Mouse (Mus musculus): ENCODE measurements around the gene Mical3. TPM values are rescaled to one million over a fixed set of nuclear protein-coding genes. Genes with fewer than 3 reads are reported as not detected.

The Mical3 gene
- total RNA-seq, 2 experiments from 2014 or later: 137 to 148 TPM

- intact Hi-C loops (cut with DNase I): no loop called here
- DNase-seq: no peak
Observed at GRCm38 (mm10) chr6:121148360-121148759, 17.6 kb upstream of the Mical3 start.

GRCm38 (mm10) chr6:121146798-121147197 lies 16.0 kb upstream of the Mical3 start:
- no peak for DNase-seq
- intact Hi-C loops (cut with DNase I): no loop called here

- intact Hi-C loops (cut with DNase I): no loop called here
Observed at GRCm38 (mm10) chr6:121145906-121146305, 15.1 kb upstream of the Mical3 start.

GRCm38 (mm10) chr6:121145010-121145604 lies 14.3 kb upstream of the Mical3 start:
- intact Hi-C loops (cut with DNase I): no loop called here
- DNase-seq: no peak

More at GRCm38 (mm10) chr6:121145906-121146305, 15.1 kb upstream of the Mical3 start:
- DNase-seq: no peak

- intact Hi-C loops (cut with DNase I): no loop called here
- DNase-seq: peak; percentile 77 to 79
Observed at GRCm38 (mm10) chr6:121144066-121144465, 13.3 kb upstream of the Mical3 start.

GRCm38 (mm10) chr6:121143439-121143838 lies 12.6 kb upstream of the Mical3 start:
- intact Hi-C loops (cut with DNase I): no loop called here
- DNase-seq: no peak

- intact Hi-C loops (cut with DNase I): no loop called here
- DNase-seq: no peak
Observed at GRCm38 (mm10) chr6:121142298-121142697, 11.5 kb upstream of the Mical3 start.

GRCm38 (mm10) chr6:121139271-121139670 lies 8.5 kb upstream of the Mical3 start:
- no peak for DNase-seq
- intact Hi-C loops (cut with DNase I): no loop called here

- intact Hi-C loops (cut with DNase I): no loop called here
- no peak for DNase-seq
Observed at GRCm38 (mm10) chr6:121138338-121139040, 7.7 kb upstream of the Mical3 start.

- DNase-seq: no peak
- intact Hi-C loops (cut with DNase I): no loop called here
Observed at GRCm38 (mm10) chr6:121137222-121137621, 6.4 kb upstream of the Mical3 start.

- intact Hi-C loops (cut with DNase I): loop anchor here (5.0 kb wide), 1 partner anchor 233 kb away; no protein-coding TSS in a partner anchor
- DNase-seq: no peak
Observed at GRCm38 (mm10) chr6:121134884-121135283, 4.1 kb upstream of the Mical3 start.

GRCm38 (mm10) chr6:121134249-121134648 lies 3.5 kb upstream of the Mical3 start:
- no peak for DNase-seq
- intact Hi-C loops (cut with DNase I): loop anchor here (5.0 kb wide), 1 partner anchor 232 kb away; no protein-coding TSS in a partner anchor

GRCm38 (mm10) chr6:121130039-121130705 lies 627 bp downstream of the Mical3 start:
- peak; percentile 91 for DNase-seq
- intact Hi-C loops (cut with DNase I): loop anchor here (1.0 to 5.0 kb wide), 5 partner anchors 19 to 228 kb away; no protein-coding TSS in a partner anchor

GRCm38 (mm10) chr6:121129506-121129905 lies 1.3 kb downstream of the Mical3 start:
- DNase-seq: no peak
- intact Hi-C loops (cut with DNase I): no loop called here

- intact Hi-C loops (cut with DNase I): no loop called here
- DNase-seq: no peak
Observed at GRCm38 (mm10) chr6:121128736-121129135, 2.1 kb downstream of the Mical3 start.

GRCm38 (mm10) chr6:121127726-121128125 lies 3.1 kb downstream of the Mical3 start:
- intact Hi-C loops (cut with DNase I): no loop called here
- DNase-seq: no peak

- DNase-seq: no peak
- intact Hi-C loops (cut with DNase I): no loop called here
Observed at GRCm38 (mm10) chr6:121126202-121126601, 4.6 kb downstream of the Mical3 start.

GRCm38 (mm10) chr6:121122739-121123241 lies 8.0 kb downstream of the Mical3 start:
- DNase-seq: no peak
- intact Hi-C loops (cut with DNase I): no loop called here

GRCm38 (mm10) chr6:121120776-121121175 lies 10.0 kb downstream of the Mical3 start:
- no peak for DNase-seq
- intact Hi-C loops (cut with DNase I): no loop called here

- no peak for DNase-seq
- intact Hi-C loops (cut with DNase I): no loop called here
Observed at GRCm38 (mm10) chr6:121117971-121118755, 12.6 kb downstream of the Mical3 start.

- no peak for DNase-seq
- intact Hi-C loops (cut with DNase I): no loop called here
Observed at GRCm38 (mm10) chr6:121117142-121117541, 13.7 kb downstream of the Mical3 start.
